Mouse (Mus musculus) retina, postnatal 7 days (tissue): ENCODE measurements around the gene Creb5.

Experiments
- DNase-seq: peaks from one replicate; pipeline ENCODE4 v3.0.0-alpha.2; 2012; ENCODE audit warnings: low read depth, low spot score

Creb5 gene

GRCm38 (mm10) chr6:53490917-53491316, 203.8 kb downstream of the Creb5 start:
- DNase-seq: no peak

GRCm38 (mm10) chr6:53491331-53491730, 204.3 kb downstream of the Creb5 start:
- DNase-seq: no peak

GRCm38 (mm10) chr6:53493864-53494263, 206.8 kb downstream of the Creb5 start:
- no peak for DNase-seq

GRCm38 (mm10) chr6:53495667-53496066, 208.6 kb downstream of the Creb5 start:
- DNase-seq: no peak

GRCm38 (mm10) chr6:53496325-53496753, 209.3 kb downstream of the Creb5 start:
- DNase-seq: no peak

GRCm38 (mm10) chr6:53497904-53498536, 210.9 kb downstream of the Creb5 start:
- DNase-seq: no peak

- no peak for DNase-seq
These were observed 212.7 kb downstream of the Creb5 start for GRCm38 (mm10) chr6:53499621-53500295.

- no peak for DNase-seq
These were observed 214.2 kb downstream of the Creb5 start for GRCm38 (mm10) chr6:53501236-53501635.

GRCm38 (mm10) chr6:53506947-53507564, 220.0 kb downstream of the Creb5 start:
- no peak for DNase-seq

- DNase-seq: no peak
These were observed 221.9 kb downstream of the Creb5 start for GRCm38 (mm10) chr6:53508847-53509494.

- DNase-seq: no peak
These were observed 222.9 kb downstream of the Creb5 start for GRCm38 (mm10) chr6:53510005-53510404.

GRCm38 (mm10) chr6:53512226-53512625, 225.2 kb downstream of the Creb5 start:
- DNase-seq: no peak

- no peak for DNase-seq
These were observed 226.3 kb downstream of the Creb5 start for GRCm38 (mm10) chr6:53513380-53513779.

- DNase-seq: no peak
These were observed 227.8 kb downstream of the Creb5 start for GRCm38 (mm10) chr6:53514862-53515261.

GRCm38 (mm10) chr6:53515611-53516010, 228.5 kb downstream of the Creb5 start:
- DNase-seq: no peak

- no peak for DNase-seq
These were observed 230.4 kb downstream of the Creb5 start for GRCm38 (mm10) chr6:53517371-53517945.

- no peak for DNase-seq
These were observed 236.8 kb downstream of the Creb5 start for GRCm38 (mm10) chr6:53523743-53524497.

GRCm38 (mm10) chr6:53526460-53526859, 239.4 kb downstream of the Creb5 start:
- no peak for DNase-seq

GRCm38 (mm10) chr6:53530742-53531141, 243.7 kb downstream of the Creb5 start:
- DNase-seq: no peak

GRCm38 (mm10) chr6:53531461-53531860, 244.4 kb downstream of the Creb5 start:
- DNase-seq: no peak

GRCm38 (mm10) chr6:53537530-53537929, 250.5 kb downstream of the Creb5 start:
- DNase-seq: no peak
